Mouse (Mus musculus): ENCODE measurements around the gene Slc24a3. TPM values are rescaled to one million over a fixed set of nuclear protein-coding genes. Genes with fewer than 3 reads are reported as not detected.

The Slc24a3 gene
- total and polyA plus RNA-seq, 3 experiments: not detected

DNA sequence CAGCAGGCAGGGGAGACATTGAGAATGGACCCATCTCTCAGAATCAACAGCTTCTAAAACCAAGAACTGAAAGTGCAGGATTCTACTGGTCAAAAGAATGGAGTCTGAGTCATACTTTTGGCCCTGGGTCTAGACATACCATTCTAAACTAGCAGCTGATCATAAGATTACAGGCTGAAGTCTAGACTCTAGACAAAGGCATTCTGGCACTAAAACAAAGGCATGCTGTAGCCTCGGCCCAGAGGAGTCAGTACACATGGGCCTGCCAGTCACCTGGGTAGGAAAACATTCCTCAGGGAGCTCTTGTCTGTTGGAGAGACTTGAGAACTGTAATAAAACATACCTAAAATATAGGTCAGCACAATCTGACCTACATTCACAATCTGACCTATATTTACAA lies 489.2 kb downstream of the Slc24a3 start:
- Histone ChIP-seq H3K9ac (ENCODE audit: control insufficient read depth, low read depth, low read length, poor library complexity, severe bottlenecking) (no peak overlapping the region), H3K27me3 (ENCODE audit: control insufficient read depth in 1 of 2, insufficient read depth in 2 of 2, low read length in 2 of 2) (no peaks in the 10 kb centered on the region), H3K4me3 (ENCODE audit: control insufficient read depth in 1 of 2, insufficient read depth in 1 of 2, low read depth in 2 of 2, low read length in 2 of 2) (no peak overlapping the region), H3K79me2 (ENCODE audit: control insufficient read depth, insufficient read depth, low read length, poor library complexity) (no peaks in the 10 kb centered on the region), H3K4me1 (ENCODE audit: control insufficient read depth in 1 of 2, insufficient read depth in 2 of 2, low read length in 2 of 2) (no peaks in the 10 kb centered on the region), H3K36me3 (ENCODE audit: control insufficient read depth in 1 of 2, insufficient read depth in 2 of 2, low read length in 2 of 2) (no peaks in the 10 kb centered on the region), H3K27ac (ENCODE audit: control insufficient read depth, low read depth, low read length) (no peak overlapping the region), H3K9me3 (replicated peaks; ENCODE audit: insufficient read depth, low read length) (no peaks in the 10 kb centered on the region)
- no peak for TF ChIP-seq UBTF (IDR thresholded peaks at IDR 0.05; ENCODE audit: borderline replicate concordance, insufficient read depth, low read depth, low read length)
- TF ChIP-seq JUND (IDR thresholded peaks at IDR 0.05; ENCODE audit: low read depth, low read length): no peak
- no peak for TF ChIP-seq ZC3H11A (IDR thresholded peaks at IDR 0.05; ENCODE audit: low read depth, low read length)
- TF ChIP-seq SIN3A (IDR thresholded peaks at IDR 0.05; ENCODE audit: low read length): no peak
- TF ChIP-seq BHLHE40 (IDR thresholded peaks at IDR 0.05; ENCODE audit: borderline replicate concordance, low read depth, low read length): no peak
- no peak for TF ChIP-seq SMC3 (IDR thresholded peaks at IDR 0.05; ENCODE audit: low read depth, low read length)
- TF ChIP-seq CHD1 (IDR thresholded peaks at IDR 0.05; ENCODE audit: low read depth, low read length): no peak
- no peak for TF ChIP-seq TBP (IDR thresholded peaks at IDR 0.05; ENCODE audit: low read depth, low read length)
- TF ChIP-seq MAZ (IDR thresholded peaks at IDR 0.05; ENCODE audit: low read depth, low read length): no peak
- TF ChIP-seq MEF2A (IDR thresholded peaks at IDR 0.05; ENCODE audit: extremely low read depth, insufficient replicate concordance, low read depth, low read length, poor library complexity, severe bottlenecking): no peak
- TF ChIP-seq ZNF384 (IDR thresholded peaks at IDR 0.05; ENCODE audit: low read depth, low read length): no peak
- no peak for TF ChIP-seq POLR2AphosphoS5 (IDR thresholded peaks at IDR 0.05; ENCODE audit: borderline replicate concordance, low read depth, low read length)
- TF ChIP-seq MAX (IDR thresholded peaks at IDR 0.05; ENCODE audit: low read length): no peak
- TF ChIP-seq TAL1 (IDR thresholded peaks at IDR 0.05; ENCODE audit: low read length): no peak
- TF ChIP-seq USF2 (IDR thresholded peaks at IDR 0.05; ENCODE audit: borderline replicate concordance in 1 of 2, insufficient read depth in 1 of 2, low read depth in 1 of 2, low read length in 2 of 2): no peak
- no peak for TF ChIP-seq GABPA (IDR thresholded peaks at IDR 0.05; ENCODE audit: low read depth, low read length)
- TF ChIP-seq RAD21 (IDR thresholded peaks at IDR 0.05; ENCODE audit: low read depth, low read length): no peak
- TF ChIP-seq EP300 (IDR thresholded peaks at IDR 0.05; ENCODE audit: low read depth in 1 of 2, low read length in 2 of 2): no peak
- TF ChIP-seq MAFK (IDR thresholded peaks at IDR 0.05; ENCODE audit: borderline replicate concordance, low read depth, low read length): no peak
- DNase-seq (ENCODE audit: low read depth, low spot score): no peak

DNA sequence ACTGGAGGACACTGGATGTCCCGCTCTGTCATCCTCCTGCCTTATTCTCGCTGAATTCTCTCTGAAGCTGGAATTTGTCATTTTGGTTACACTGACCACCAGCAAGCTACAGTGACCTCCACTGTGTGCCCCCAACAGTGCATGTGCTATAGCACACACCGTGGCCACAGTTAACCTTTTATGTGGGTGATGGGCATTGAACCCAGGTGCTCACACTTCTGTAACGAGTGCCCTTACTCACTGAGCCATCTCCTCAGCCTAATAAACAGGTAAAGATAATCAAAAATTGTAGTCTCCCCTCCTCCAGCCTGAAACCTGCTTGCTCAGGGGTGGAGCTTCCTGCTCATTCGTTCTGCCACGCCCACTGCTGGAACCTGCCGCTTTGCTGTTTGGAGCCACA lies 493.7 kb downstream of the Slc24a3 start:
- Histone ChIP-seq H3K27ac (ENCODE audit: control insufficient read depth, low read depth, low read length) (no peak overlapping the region), H3K4me3 (ENCODE audit: control insufficient read depth in 1 of 2, insufficient read depth in 1 of 2, low read depth in 2 of 2, low read length in 2 of 2) (no peak overlapping the region), H3K4me1 (ENCODE audit: control insufficient read depth in 1 of 2, insufficient read depth in 2 of 2, low read length in 2 of 2) (no peaks in the 10 kb centered on the region), H3K9ac (ENCODE audit: control insufficient read depth, low read depth, low read length, poor library complexity, severe bottlenecking) (no peak overlapping the region), H3K79me2 (ENCODE audit: control insufficient read depth, insufficient read depth, low read length, poor library complexity) (no peaks in the 10 kb centered on the region), H3K36me3 (ENCODE audit: control insufficient read depth in 1 of 2, insufficient read depth in 2 of 2, low read length in 2 of 2) (no peaks in the 10 kb centered on the region), H3K27me3 (ENCODE audit: control insufficient read depth in 1 of 2, insufficient read depth in 2 of 2, low read length in 2 of 2) (no peaks in the 10 kb centered on the region), H3K9me3 (replicated peaks; ENCODE audit: insufficient read depth, low read length) (no peaks in the 10 kb centered on the region)
- no peak for DNase-seq (ENCODE audit: low read depth, low spot score)
- no peak for TF ChIP-seq EP300 (IDR thresholded peaks at IDR 0.05; ENCODE audit: low read depth in 1 of 2, low read length in 2 of 2)
- TF ChIP-seq MAFK (IDR thresholded peaks at IDR 0.05; ENCODE audit: borderline replicate concordance, low read depth, low read length): no peak
- no peak for TF ChIP-seq ZKSCAN1 (IDR thresholded peaks at IDR 0.05; ENCODE audit: low read depth, low read length)
- TF ChIP-seq POLR2AphosphoS2 (IDR thresholded peaks at IDR 0.05; ENCODE audit: low read length): no peak
- no peak for TF ChIP-seq ELF1 (IDR thresholded peaks at IDR 0.05; ENCODE audit: low read depth, low read length)
- no peak for TF ChIP-seq TBP (IDR thresholded peaks at IDR 0.05; ENCODE audit: low read depth, low read length)
- no peak for TF ChIP-seq ZMIZ1 (IDR thresholded peaks at IDR 0.05; ENCODE audit: low read depth, low read length)
- TF ChIP-seq CHD2 (IDR thresholded peaks at IDR 0.05; ENCODE audit: low read length): no peak
- TF ChIP-seq MXI1 (IDR thresholded peaks at IDR 0.05; ENCODE audit: low read depth, low read length): no peak
- no peak for TF ChIP-seq TAL1 (IDR thresholded peaks at IDR 0.05; ENCODE audit: low read length)
- TF ChIP-seq NELFE (IDR thresholded peaks at IDR 0.05; ENCODE audit: low read depth, low read length): no peak
- TF ChIP-seq POLR2AphosphoS5 (IDR thresholded peaks at IDR 0.05; ENCODE audit: borderline replicate concordance, low read depth, low read length): no peak
- TF ChIP-seq MYC (IDR thresholded peaks at IDR 0.05; ENCODE audit: low read depth, low read length): no peak
- no peak for TF ChIP-seq JUND (IDR thresholded peaks at IDR 0.05; ENCODE audit: low read depth, low read length)
